Mouse (Mus musculus) NIH3T3 (cell line): Measurements from ENCODE around the gene Arrb1.
A peak's percentile ranks its signal among the peaks of the same experiment; 100 is the strongest.

ENCODE experiments used
- DNase-seq: peaks from one replicate; pipeline ENCODE4 v3.0.0-alpha.2; 2012; ENCODE audit warnings: low read depth

The Arrb1 gene

DNA sequence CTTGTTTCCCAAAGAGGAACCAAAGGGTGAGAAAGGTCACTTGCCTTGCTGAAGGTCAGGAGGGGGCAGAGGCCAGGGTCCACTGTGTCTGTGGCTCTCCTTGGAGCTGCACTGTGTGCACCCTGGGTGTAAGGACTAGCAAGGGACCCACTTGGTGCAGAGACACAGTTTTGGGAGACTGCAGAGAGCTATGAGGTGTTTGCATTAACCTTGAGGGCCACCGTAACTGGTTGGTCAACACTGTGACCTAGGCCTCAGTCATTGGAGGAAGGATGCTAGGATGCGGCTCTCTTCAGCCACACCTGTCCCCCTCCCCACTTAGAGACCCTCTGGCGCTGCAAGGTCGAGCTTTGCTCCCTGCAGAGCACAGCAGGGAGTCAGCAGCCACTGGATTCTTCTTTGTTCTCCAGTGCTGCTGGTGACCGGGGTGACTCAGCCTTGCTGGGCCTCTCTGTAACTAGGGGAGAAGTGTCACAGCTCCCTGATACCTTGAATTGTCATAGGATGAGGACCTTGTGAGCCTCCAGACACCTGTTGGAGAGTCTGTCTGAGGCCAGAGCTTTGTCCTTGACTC lies 2.0 kb downstream of the Arrb1 start:
- DNase-seq: no peak

- no peak for DNase-seq
These were observed 3.2 kb downstream of the Arrb1 start for GRCm38 (mm10) chr7:99538421-99538820.

- DNase-seq: peak; percentile 67
These were observed 4.1 kb downstream of the Arrb1 start for GRCm38 (mm10) chr7:99539201-99539891.

- DNase-seq: no peak
These were observed 4.8 kb downstream of the Arrb1 start for GRCm38 (mm10) chr7:99540016-99540415.

DNA sequence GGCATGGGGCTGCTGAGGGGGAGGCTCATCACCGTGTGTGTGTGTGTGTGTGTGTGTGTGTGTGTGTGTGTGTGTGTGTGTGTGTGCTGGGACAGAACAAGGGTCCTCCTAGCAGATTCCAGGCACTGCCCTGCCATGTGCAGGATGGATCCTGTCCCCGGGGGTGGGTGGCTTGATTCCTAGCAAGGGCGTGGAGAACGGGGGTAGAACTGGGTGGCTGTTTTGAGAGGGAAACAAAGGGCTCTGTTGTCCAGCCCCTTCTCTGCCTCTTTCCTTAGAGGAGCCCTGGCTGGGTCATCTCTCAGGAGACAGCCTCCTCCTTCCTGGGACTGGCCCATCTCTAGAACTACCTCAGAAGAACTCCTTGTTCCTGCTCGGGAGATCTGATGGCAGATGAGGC lies 5.9 kb downstream of the Arrb1 start:
- DNase-seq: no peak

- no peak for DNase-seq
These were observed 9.0 kb downstream of the Arrb1 start for GRCm38 (mm10) chr7:99544272-99544671.

DNA sequence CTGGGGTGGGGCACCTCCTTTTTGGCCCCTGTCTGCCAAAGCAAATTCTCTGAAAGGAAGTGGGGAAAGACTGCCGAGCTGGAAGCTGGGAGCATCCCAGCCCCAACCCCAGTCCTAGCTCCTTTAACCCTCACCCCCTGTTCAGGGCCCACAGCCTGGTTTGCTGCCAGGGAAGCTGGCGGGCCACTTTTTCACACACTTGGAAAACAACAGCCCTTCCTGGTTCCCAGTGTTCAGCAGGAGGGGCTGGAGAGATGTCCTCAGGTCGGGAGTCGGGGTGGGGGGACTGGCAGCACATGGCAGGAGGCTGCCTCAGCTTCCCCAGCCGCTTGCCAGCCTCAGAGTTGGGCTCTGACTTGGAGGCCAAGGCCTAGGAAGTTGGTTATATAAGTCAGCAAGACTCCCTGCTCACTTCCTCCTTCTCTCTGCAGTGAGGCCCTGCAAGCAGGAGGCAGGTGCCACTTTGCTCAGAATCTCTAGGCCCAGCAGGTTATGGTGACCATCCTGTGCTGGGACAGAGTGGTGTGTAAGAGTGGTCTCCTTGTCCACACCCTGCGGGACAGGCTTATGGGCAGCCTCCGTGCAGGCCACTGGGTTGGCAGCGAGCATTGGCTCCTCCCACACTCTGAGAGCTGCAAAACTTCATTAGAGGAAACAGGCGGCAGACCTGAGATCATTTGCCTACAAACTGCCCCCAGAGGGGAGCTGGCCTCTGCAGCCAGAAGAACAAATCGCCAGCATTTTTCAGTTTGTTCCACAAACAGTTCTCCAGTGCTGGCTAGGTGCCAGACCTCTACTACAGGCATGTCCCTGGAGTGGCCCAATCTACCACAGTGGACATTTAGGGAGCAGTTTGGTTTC lies 10.8 kb downstream of the Arrb1 start:
- DNase-seq: peak; percentile 41

DNA sequence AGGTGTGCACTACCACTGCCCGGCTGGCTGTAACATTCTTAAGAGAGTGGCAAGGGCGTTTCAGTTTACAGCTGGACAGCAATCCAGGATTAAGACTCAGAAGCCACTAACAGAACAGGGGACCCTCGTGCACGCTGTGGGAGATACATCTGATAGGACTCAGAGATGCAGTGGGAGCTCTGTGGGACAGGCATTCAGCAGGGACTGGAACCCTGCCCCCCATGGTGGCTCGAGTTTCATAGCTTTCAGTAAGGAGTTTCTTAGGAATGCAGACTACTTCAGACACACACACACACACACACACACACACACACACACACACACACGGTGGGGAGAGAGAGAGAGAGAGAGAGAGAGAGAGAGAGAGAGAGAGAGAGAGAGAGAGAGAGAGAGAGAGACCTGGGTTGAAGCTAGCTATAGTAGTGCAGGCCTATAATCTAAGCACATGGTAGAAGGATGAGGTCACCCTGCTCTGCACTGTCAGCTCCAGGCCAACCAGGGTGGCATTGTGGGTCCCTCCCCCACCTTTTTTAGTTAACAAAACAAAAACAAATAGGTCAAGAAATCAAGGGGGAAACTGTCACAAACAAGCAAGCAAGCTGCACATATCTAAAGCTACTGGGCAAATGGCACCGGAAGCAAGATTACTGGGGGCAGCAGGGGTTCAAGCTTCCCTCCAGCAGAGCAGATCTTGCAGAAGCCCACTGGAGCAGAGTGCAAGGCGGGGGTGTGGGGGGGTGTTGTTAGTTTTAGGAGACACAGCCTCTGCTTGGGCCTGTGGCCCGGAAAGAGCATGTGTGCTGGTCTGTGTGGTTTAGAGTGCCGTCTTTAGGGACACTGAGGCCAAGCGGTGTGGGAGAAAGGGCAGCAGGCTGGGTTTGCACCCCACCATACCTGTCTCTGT lies 12.6 kb downstream of the Arrb1 start:
- DNase-seq: no peak

DNA sequence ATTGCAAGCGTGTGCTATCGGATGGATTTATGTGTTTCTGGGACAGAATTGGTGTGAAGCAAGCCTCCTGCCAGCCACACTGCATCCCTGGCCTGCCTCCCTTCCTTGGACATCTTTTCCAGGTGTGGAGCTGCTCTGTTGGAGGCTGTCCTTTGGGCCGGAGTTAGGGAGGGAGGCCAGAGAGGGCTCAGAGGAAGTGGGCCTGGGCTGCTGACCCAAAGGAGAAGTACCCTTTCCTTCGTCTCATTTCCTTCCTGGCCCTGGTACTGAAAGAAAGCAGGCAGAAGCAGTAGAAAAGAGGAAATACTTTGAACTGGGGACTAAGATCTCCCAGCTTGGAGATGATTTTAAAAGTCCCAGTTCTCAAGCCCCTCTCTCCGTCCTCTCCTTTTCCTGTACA lies 14.4 kb downstream of the Arrb1 start:
- no peak for DNase-seq

- DNase-seq: no peak
These were observed 16.4 kb downstream of the Arrb1 start for GRCm38 (mm10) chr7:99551623-99552022.

GRCm38 (mm10) chr7:99553222-99553884 lies 18.1 kb downstream of the Arrb1 start:
- no peak for DNase-seq

DNA sequence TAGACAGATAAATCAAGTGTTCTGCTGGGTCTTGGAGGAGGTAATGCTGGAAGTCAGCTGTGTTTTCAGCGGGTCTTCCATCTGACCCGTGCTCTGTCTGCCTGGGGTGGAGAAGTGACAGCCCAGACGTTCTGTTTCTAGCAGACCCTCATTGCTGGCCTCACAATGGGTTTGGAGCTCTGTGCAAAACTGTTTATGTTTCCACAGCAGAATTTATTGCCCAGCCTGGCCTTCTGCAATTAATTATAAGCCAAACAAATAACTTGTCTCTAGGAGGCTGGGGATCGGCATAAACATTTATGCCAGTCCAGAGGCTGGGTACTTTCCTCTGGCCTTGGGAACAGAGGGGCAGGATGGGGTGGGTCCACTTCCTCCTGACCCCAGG lies 18.6 kb downstream of the Arrb1 start:
- no peak for DNase-seq

- peak; percentile 71 for DNase-seq
These were observed 20.6 kb downstream of the Arrb1 start for GRCm38 (mm10) chr7:99555862-99556261.

DNA sequence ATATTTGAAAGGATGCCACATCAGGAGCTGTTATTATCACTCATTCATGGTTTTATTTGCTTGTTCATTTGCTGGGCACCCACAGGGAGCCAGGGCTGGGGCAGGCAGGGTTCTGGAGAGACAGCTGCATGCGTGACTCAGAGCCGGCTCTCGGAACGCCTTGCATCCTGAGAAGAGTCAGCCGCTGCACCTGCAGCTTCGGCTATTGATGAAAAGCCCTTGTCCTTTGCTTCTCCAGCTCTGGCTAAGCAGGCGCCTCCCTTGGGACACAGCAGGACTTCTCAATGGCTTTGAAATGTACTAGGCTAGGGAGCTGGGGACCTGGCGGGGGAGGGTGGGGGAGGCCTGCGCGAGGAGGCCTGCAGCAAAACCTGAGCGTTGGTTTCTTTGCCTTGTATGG lies 23.8 kb downstream of the Arrb1 start:
- no peak for DNase-seq

DNA sequence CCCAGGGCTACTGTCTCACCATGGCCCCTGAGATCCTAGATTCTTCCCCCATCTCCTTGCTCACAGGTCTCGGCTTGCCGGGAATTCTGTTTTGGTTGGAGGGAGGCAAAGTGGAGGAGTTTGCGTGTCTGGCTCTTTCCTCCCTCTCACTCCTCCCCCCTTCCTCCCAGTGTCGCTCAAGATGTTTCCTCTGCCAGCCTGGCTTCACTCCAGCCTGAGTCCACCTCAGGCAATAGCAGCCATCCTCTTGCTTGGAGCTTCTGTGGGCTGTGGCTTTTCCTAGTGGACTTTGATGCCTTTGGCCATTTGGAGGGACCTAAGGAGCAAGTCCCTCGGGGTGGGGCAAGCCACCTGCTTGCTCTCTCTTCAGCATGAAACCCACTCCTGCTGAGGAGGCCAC lies 27.2 kb downstream of the Arrb1 start:
- DNase-seq: peak; percentile 23

DNA sequence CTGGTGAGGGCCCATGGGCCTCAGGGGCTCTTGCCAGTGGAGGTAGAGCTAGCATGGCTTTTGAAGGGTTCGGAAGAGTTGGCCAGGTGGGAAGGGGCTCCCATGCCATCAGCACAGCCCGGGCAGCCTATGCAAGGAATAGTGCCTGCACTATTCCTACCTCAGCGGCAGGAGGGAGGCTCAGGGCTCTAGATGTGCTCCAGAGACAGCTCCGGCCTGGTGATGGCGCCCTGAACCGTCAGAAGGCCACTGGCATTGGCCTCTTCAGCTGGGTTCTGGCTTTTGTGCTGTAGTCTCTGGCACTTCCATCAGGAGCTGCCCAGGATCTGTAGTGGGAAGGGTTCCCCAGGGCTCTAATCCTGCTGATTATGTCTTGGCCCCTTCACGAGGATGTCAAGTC lies 28.0 kb downstream of the Arrb1 start:
- no peak for DNase-seq

- no peak for DNase-seq
These were observed 30.1 kb downstream of the Arrb1 start for GRCm38 (mm10) chr7:99565325-99565881.

- DNase-seq: no peak
These were observed 35.4 kb downstream of the Arrb1 start for GRCm38 (mm10) chr7:99570680-99571079.

GRCm38 (mm10) chr7:99572931-99573330 lies 37.7 kb downstream of the Arrb1 start:
- DNase-seq: no peak

DNA sequence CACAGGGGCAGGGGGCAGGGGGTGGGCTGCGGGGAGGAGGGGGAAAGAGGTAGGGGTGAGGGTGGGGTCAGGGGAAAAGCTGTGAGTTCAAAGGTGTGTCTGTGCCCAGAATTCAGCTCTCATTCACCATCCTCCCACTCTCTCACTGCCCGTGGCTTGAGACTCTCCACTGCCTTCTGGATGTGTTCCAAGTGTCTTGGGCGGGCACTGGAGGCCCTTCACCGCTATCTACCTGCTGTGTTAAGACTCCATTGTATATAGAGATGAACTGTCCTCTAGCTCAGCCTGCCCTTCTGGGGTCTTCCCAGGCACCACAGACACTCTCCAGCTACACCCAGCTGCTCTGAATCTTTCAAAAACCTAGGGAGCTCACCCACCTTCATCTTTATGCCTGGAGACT lies 38.1 kb downstream of the Arrb1 start:
- DNase-seq: no peak

DNA sequence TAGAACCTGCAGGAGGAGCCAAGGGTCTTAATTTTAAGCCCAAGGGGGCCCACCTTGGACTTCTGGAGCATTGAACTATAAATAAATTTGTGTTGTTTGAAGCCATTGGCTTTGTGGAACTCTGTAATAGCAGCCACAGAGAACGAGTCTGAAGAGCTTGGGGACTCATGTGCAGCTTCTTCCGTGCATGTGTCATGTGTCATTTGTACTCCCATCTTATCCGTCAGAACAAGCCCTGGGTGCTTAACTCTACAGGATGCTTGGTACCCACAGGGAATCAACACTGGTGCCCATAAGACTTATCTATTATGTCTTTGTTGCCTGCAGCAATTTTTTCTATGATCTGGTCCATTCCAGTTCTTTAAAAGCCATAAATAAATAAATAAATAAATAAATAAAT lies 43.0 kb downstream of the Arrb1 start:
- DNase-seq: no peak
